Mouse (Mus musculus): ENCODE results near the gene Klhl21.

Klhl21 gene

GRCm38 (mm10) chr4:151995371-151996172 lies 13.0 kb upstream of the Klhl21 start:
- DNase-seq (ENCODE audit: low read depth, low spot score): no peak

- DNase-seq (ENCODE audit: low read depth, low spot score): peak; percentile 100
These were observed 12.2 kb upstream of the Klhl21 start, which contains the start of gene Phf13 for GRCm38 (mm10) chr4:151996173-151996950. TSS of gene Phf13 (minus strand) at chr4:151996258.

DNA sequence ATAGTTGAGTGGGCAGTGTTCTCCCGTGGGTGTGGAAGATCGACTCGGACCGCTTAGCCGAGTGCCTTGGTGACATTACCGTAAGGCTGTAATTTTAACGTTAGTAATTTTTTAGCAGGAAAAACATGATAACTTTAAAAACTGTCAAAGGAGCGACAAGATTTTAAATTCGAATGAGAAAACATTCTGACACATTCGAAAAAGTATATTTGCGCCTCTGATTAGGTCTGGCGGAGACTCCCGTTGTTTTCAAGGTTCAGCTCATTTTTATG lies 11.7 kb upstream of the Klhl21 start:
- DNase-seq (ENCODE audit: low read depth, low spot score): no peak

DNA sequence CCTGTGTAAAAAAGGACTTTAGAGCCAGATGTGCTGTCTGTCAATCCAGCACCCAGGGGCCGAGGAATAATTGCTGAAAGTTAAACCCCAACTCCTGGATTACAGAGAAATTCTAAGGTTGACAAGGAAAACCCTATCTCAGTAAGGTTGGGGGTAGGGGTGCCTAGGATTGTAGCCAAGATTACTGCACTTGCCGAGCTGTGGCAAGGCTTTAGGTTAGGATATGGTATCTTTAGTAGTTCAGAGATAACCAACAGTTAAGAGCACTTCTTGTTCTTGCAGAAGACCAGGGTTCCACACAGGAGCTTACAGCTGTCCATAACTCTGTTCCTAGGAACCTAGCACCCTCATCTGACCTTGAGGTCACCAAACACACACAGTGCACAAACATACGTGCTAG lies 10.9 kb upstream of the Klhl21 start:
- no peak for DNase-seq (ENCODE audit: low read depth, low spot score)

DNA sequence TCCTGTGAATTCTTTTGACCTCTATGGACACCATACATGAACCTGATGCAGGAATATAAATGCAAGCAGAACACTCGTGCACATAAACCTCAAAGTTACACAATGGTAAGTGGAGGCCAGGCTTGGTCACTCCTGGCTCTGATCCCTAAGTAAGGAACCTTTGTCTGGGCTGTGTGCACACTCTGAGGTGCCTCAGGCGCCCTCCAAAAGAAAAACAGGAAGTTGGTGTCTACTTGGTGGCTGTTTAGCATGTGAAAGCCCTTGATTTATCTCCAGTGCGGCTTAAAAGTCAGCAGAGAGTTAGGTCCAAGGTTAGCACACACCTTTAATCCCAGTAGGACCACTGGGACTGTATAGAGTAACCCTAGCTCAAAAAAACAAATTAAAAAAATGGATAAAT lies 9.1 kb upstream of the Klhl21 start:
- peak; percentile 78 for DNase-seq (ENCODE audit: low read depth, low spot score)

DNA sequence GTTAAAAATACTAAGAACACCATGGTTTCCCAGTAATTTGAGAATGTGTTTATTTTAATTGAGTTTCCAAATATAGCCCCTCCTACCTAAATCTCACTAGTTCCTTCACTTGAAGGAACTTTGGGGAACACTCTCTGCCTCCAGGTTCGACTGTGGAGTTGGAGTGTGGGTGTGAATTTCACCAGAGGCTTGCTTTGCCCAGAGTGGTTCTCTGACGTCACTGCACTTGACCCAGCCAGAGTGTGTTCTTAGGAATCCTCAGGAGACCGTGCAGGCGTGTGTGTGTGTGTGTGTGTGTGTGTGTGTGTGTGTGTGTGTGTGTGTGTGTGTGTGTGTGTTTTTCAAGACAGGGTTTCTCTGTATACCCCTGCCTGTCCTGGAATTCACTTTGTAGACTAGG lies 7.7 kb upstream of the Klhl21 start:
- no peak for DNase-seq (ENCODE audit: low read depth, low spot score)

DNA sequence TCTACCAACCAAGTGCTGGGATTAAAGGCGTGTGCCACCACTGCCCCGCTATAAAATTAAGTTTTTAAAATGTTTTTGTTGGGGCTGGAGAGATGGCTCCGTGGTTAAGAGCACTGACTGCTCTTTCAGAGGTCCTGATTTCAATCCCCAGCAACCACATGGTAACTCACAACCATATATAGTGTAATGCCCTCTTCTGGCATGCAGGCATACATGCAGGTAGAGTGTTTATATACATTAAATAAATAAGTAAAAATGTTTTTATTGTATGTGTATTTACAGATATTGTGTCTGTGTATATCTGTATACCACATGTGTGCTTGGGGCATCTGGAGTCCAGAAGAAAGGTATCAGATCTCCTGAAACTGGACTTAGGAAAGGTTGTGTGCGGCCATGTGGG lies 7.3 kb upstream of the Klhl21 start:
- DNase-seq (ENCODE audit: low read depth, low spot score): no peak

GRCm38 (mm10) chr4:152002063-152002462 lies 6.5 kb upstream of the Klhl21 start:
- no peak for DNase-seq (ENCODE audit: low read depth, low spot score)

- DNase-seq (ENCODE audit: low read depth, low spot score): no peak
These were observed 2.5 kb upstream of the Klhl21 start for GRCm38 (mm10) chr4:152006137-152006536.

GRCm38 (mm10) chr4:152006812-152007211 lies 1.8 kb upstream of the Klhl21 start:
- no peak for DNase-seq (ENCODE audit: low read depth, low spot score)

DNA sequence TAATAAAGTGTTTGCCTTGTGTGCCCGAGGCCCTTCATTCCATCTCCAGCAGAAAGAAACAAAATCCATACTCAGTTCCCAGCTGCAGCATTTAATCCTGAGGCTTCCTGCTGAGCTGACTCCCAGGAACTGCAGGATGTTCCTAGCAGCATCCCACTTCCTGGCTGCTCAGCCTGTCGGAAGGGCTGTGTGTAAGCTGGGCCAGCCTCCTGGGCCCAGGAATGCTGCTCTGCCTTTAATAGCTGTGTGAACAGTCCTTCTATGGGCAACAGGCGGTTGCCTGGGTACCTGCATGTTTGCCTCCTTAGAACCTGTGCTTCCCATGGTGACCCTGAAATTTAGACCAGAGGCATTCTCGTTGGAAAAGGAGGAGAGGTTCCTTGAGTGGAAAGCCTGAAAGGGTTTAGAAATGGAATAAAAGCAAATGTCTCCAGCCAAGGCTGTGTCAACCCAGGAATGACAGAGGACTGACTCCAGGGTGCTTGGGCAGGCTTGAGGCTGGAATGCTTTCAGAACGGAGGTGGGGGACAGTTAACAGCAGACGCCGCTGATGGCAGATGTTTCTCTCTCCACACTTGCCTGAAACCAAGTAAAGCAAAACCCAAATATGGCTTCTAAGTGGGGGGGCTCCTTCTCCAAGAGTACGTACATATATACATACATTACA lies 989 bp upstream of the Klhl21 start:
- no peak for DNase-seq (ENCODE audit: low read depth, low spot score)

- no peak for DNase-seq (ENCODE audit: low read depth, low spot score)
These were observed 479 bp upstream of the Klhl21 start for GRCm38 (mm10) chr4:152008148-152008500.

DNA sequence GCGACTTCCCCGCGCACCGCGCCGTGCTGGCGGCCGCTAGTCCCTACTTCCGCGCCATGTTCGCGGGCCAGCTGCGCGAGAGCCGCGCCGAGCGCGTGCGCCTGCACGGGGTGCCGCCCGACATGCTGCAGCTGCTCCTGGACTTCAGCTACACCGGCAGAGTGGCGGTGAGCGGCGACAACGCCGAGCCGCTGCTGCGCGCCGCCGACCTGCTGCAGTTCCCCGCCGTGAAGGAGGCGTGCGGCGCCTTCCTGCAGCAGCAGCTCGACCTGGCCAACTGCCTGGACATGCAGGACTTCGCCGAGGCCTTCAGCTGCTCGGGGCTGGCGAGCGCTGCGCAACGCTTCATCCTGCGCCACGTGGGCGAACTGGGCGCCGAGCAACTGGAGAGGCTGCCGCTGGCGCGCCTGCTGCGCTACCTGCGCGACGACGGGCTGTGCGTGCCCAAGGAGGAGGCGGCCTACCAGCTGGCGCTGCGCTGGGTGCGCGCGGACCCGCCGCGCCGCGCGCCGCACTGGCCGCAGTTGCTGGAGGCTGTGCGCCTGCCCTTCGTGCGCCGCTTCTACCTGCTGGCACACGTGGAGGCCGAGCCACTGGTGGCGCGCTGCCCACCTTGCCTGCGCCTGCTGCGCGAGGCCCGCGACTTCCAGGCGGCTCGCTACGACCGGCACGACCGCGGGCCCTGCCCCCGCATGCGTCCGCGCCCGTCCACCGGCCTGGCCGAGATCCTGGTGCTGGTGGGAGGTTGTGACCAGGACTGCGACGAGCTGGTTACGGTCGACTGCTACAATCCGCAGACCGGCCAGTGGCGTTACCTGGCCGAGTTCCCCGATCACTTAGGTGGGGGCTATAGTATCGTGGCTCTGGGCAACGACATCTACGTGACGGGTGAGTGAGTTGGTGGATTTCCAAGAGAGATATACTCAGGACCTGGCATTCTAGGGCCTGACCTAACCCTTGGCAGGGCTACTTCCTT lies 761 bp downstream of the Klhl21 start:
- no peak for DNase-seq (ENCODE audit: low read depth, low spot score)

DNA sequence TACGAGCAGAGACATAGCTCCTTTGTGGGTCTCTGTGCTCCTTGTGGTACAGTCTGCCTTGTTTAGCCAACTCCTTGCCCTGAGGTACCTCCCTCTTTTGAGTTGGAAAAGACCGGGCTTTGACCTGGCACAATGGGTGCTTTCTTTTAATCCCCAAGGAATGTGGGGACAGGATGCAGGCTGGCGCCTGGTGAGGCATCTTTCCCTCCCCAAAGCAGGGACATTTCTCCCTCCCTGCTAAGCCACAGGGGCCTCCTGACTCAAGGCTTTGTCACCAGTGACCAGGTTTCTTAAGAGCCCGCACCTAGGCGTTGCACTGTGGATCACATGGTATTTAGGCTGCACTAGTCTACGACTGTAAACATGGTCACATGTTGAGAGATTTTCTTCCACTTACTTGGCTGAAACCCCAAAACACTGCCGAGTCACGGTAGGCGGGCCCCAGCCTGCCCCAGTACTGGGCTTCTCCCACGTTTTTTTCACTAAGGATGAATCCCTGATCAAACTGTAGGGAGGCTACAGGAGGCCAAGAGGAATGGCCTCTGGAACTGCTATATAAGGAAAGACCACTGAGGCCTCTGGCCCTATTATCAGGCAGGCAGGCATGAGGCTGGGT lies 1.6 kb downstream of the Klhl21 start:
- no peak for DNase-seq (ENCODE audit: low read depth, low spot score)

- no peak for DNase-seq (ENCODE audit: low read depth, low spot score)
These were observed 2.1 kb downstream of the Klhl21 start for GRCm38 (mm10) chr4:152010707-152011134.

DNA sequence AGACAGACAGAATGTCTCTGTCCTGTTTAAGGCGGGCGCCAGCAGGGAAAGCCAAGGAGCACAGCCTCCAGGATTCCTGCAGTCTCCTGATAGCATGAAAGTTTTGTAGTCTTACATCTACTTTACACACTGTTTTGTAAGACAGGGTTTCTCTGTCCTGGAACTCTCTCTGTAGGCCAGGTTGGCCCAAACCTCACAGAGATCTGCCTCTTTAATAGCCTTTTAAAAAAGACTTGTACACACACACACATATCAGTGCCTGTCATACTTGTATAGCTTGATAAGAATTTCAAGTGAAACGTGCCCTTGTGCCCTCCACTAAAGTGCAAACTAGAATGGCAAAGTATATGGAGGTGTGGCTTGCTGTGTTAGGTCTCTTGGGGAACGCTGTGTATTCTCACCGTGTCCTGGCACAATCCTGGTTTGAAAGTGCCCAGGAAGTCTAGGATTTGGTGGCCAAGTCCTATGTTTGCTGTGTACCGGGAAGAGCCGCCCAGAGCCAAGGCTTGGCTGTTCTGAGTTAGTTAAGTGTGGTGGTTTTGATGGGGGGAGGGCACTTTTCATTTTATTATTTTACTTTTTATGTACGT lies 2.7 kb downstream of the Klhl21 start:
- no peak for DNase-seq (ENCODE audit: low read depth, low spot score)

GRCm38 (mm10) chr4:152012109-152012508 lies 3.5 kb downstream of the Klhl21 start:
- DNase-seq (ENCODE audit: low read depth, low spot score): no peak

- no peak for DNase-seq (ENCODE audit: low read depth, low spot score)
These were observed 4.6 kb downstream of the Klhl21 start for GRCm38 (mm10) chr4:152013036-152013813.

- DNase-seq (ENCODE audit: low read depth, low spot score): no peak
These were observed 10.5 kb downstream of the Klhl21 start for GRCm38 (mm10) chr4:152019073-152019472.

DNA sequence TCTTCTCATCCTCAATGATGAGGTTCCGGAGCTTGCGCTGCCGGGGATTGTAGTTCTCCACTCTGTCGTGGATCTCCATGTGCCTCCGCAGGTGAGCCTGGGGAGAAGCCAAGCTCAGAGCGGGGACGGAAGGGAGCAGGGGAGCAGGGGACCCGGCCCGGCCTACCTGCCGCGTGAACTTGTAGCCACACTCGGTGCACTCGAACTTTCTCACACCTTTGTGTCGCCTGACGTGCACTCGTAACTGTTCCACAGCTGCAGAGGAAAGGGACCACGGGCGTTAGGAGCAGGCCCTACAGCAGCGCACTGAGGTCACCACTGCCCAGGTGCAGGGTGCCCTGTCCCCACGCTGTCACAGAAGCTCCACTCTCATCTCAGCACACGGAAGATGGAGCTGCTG lies 11.4 kb downstream of the Klhl21 start:
- no peak for DNase-seq (ENCODE audit: low read depth, low spot score)
